10 mouse cellular contexts compared by ENCODE assay signal in the genomic region with DNA sequence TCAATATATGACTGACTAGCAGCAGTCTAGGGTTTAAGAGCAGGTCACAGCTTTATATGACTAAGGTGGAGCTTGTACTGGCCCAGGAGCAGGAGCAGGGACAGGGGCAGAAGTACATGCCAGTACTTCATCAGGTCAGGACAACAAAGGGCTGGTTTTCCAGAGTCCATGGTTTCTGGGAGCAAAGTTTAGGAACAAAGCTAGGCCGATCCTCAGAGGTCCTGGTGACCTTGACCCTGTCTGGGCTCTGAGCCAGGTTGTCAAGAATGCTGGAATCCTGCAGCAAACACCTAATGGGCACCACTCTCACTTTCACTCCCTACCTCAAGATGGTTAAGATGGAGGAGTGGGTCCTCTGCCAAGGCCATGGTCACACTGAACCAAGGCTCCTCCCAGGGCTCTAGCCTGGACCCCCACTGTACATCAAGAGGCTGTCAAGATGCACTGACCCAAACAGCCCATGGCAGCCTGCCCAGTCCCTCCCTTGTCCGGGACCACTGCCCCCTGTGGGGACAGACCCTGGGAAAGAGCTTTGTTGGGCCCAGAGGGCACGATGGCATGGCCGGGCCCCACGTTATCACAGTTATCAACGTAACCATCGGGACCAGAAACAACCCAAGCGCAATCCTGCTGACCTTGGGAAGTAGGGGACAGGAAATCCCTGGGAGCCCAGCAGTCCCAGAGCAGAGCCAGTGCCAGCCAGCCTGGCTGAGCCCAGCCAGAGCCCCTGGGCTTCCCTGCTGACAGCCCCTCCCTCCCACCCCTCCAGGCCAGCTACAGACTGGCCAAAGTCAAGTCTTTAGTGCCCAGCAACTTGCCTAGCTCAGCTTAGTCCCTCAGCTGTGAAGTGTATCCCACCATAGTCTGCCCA.
DNase-seq lines count a peak whose midpoint lies in the region; ATAC-seq lines count a peak whose summit lies in the region.
"Had no signal": no experiment of that assay in that cellular context is flagged by ENCODE, and none has a peak within 500 bp of the region (broad histone marks: within the 10 kb centered on the region; RNA-seq: fewer than 3 reads in every experiment).

No protein-coding gene starts in this region.

- H3K36me3 ChIP-seq in heart, embryonic 14.5 days (ENCODE audit: control insufficient read depth, insufficient read depth, low read length): no peaks in the 10 kb centered on the region
- no peaks in the 10 kb centered on the region for H3K36me3 ChIP-seq in liver, embryonic 11.5 days (ENCODE audit: control insufficient read depth, insufficient read depth, low read length)
- H3K36me3 ChIP-seq in forebrain, embryonic 14.5 days (ENCODE audit: control insufficient read depth, insufficient read depth, low read length): no peaks in the 10 kb centered on the region

- intact Hi-C loops in heart, postnatal 14 days (cut with DNase I): loop anchor here (5.0 kb wide), 2 partner anchors 72 to 208 kb away; no protein-coding TSS in a partner anchor

- ATAC-seq in heart, embryonic 14.5 days (ENCODE audit: insufficient number of reproducible peaks, insufficient read depth, low FRiP score, low read depth): no peak
- 0 out of 2 replicates have a peak, but pooled peaks have one; percentile 36 for ATAC-seq in liver, embryonic 11.5 days (replicated peaks; ENCODE audit: low FRiP score)
- ATAC-seq in forebrain, embryonic 14.5 days: no peak
- ATAC-seq: CD4-positive, CD25-positive, alpha-beta regulatory T cell, adult 4 months; Patski had no signal

- H3K9ac ChIP-seq in heart, embryonic 14.5 days (ENCODE audit: low read length): peak overlapping the region; percentile 1; the same call in 1 of the 2 replicates
- H3K9ac ChIP-seq in liver, embryonic 11.5 days (ENCODE audit: low read depth, low read length): no peak overlapping the region
- H3K9ac ChIP-seq in forebrain, embryonic 14.5 days (ENCODE audit: low read length): no peak overlapping the region

- 33% methylated on average over 8 of the region's 8 CpGs for WGBS in heart, embryonic 14.5 days
- WGBS in liver, embryonic 11.5 days: 71% methylated on average over 8 of the region's 8 CpGs
- WGBS in forebrain, embryonic 14.5 days: 75% methylated on average over 8 of the region's 8 CpGs

- peak overlapping the region; percentile 86 to 90 for H3K27ac ChIP-seq in heart, embryonic 14.5 days (replicated peaks in 1 of 2; ENCODE audit: control insufficient read depth in 1 of 2, insufficient read depth in 1 of 2, low read depth in 2 of 2, low read length in 2 of 2)
- no peak overlapping the region for H3K27ac ChIP-seq in liver, embryonic 11.5 days (ENCODE audit: low read depth, low read length)
- H3K27ac ChIP-seq in forebrain, embryonic 14.5 days (ENCODE audit: low read depth, low read length): no peak overlapping the region

- no peaks in the 10 kb centered on the region for H3K27me3 ChIP-seq in heart, embryonic 14.5 days (ENCODE audit: control insufficient read depth, insufficient read depth, low read length)
- H3K27me3 ChIP-seq in liver, embryonic 11.5 days (replicated peaks; ENCODE audit: control insufficient read depth, insufficient read depth, low read length): no peaks in the 10 kb centered on the region; the same call in 1 of the 2 replicates
- peaks cover 71% of the 10 kb centered on the region for H3K27me3 ChIP-seq in forebrain, embryonic 14.5 days (replicated peaks; ENCODE audit: control insufficient read depth, insufficient read depth, low read length)
- H3K27me3 ChIP-seq: Patski had no signal

- peak overlapping the region; percentile 43 for H3K4me2 ChIP-seq in heart, embryonic 14.5 days (ENCODE audit: low read length)
- H3K4me2 ChIP-seq in liver, embryonic 11.5 days: no peak overlapping the region
- H3K4me2 ChIP-seq in forebrain, embryonic 14.5 days (ENCODE audit: low read length): no peak overlapping the region

- no peak overlapping the region for H3K4me3 ChIP-seq in heart, embryonic 14.5 days (ENCODE audit: control insufficient read depth in 1 of 2, insufficient read depth in 1 of 2, low read depth in 1 of 2, low read length in 2 of 2)
- H3K4me3 ChIP-seq in liver, embryonic 11.5 days (ENCODE audit: low read depth, low read length): no peak overlapping the region
- no peak overlapping the region for H3K4me3 ChIP-seq in forebrain, embryonic 14.5 days (ENCODE audit: low read depth, low read length)

- peaks cover 34 to 69% of the 10 kb centered on the region in 2 experiments for H3K4me1 ChIP-seq in heart, embryonic 14.5 days (ENCODE audit: control insufficient read depth in 2 of 2, insufficient read depth in 2 of 2, low read length in 2 of 2)
- peaks cover 27% of the 10 kb centered on the region for H3K4me1 ChIP-seq in liver, embryonic 11.5 days (replicated peaks; ENCODE audit: control insufficient read depth, insufficient read depth, low read length)
- H3K4me1 ChIP-seq in forebrain, embryonic 14.5 days (ENCODE audit: control insufficient read depth, insufficient read depth, low read length): peaks cover 5% of the 10 kb centered on the region; the same call in 1 of the 2 replicates

- DNase-seq in heart, postnatal 14 days: no peak
- DNase-seq in adrenal gland, postnatal 14 days: peak; percentile 67
- DNase-seq in kidney, adult 9 months: peak; percentile 43
- no peak for DNase-seq in liver, embryonic 11.5 days (ENCODE audit: low spot score)
- DNase-seq in embryo, embryonic 9.5 days (ENCODE audit: extremely low spot score): no peak
- no peak for DNase-seq in forebrain, embryonic 14.5 days (ENCODE audit: low spot score)
- DNase-seq: cerebellum, adult 9-11 months had no signal

- no peaks in the 10 kb centered on the region for H3K9me3 ChIP-seq in heart, embryonic 14.5 days (ENCODE audit: control insufficient read depth, low read length)
- no peaks in the 10 kb centered on the region for H3K9me3 ChIP-seq in liver, embryonic 11.5 days (ENCODE audit: control insufficient read depth, low read length)
- H3K9me3 ChIP-seq in forebrain, embryonic 14.5 days (replicated peaks; ENCODE audit: control insufficient read depth, low read length): no peaks in the 10 kb centered on the region

Comparison
In these comparisons a context has a peak if more than half of its experiments do, and no peak if none do; other contexts are left out.
1. H3K27ac ChIP-seq: peak in heart, embryonic 14.5 days (2 of 2); none in liver, embryonic 11.5 days (single experiment) and forebrain, embryonic 14.5 days (single experiment).
2. DNase-seq: peak in adrenal gland, postnatal 14 days (single experiment) and kidney, adult 9 months (single experiment); none in heart, postnatal 14 days (0 of 2), liver, embryonic 11.5 days (single experiment), embryo, embryonic 9.5 days (single experiment) and forebrain, embryonic 14.5 days (single experiment).